Mouse (Mus musculus) central nervous system, embryonic 18 days (tissue): ENCODE data around the gene Gm10668. TPM values are rescaled to one million over a fixed set of nuclear protein-coding genes. Genes with fewer than 3 reads are reported as not detected.

Source experiments
- polyA plus RNA-seq: library from polyadenylated mRNA; depleted of rRNA; stranded (reverse); fragments of >200 nt; gene quantifications from 2 replicates; pipeline ENCODE4 v1.2.3, GENCODE M21; 2012; rRNA removed

Gene Gm10668
- not detected in 2 replicates for polyA plus RNA-seq

DNA sequence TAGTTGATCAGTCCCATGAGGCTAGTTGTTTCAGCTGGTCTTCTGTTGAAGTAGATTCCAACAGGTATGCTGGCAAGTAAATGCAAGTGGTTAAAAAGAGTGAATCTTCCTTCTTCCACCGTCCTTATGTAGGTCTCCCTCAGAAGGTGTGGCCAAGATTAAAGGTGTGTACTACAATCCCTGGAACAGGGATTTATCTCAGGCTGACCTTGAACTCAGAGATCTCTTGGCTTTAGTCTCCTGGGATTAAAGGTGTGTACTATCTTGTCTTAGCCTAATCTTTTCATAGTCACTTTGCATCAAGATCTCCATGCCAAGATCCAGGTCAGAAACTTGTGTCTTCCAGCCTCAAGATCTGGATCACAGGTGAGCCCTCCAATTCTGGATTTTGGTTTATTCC is at the start of gene Gm10668:
Gene Gm10668, minus strand, starts transcription at position 101 of the 400 bp plus-strand sequence.

DNA sequence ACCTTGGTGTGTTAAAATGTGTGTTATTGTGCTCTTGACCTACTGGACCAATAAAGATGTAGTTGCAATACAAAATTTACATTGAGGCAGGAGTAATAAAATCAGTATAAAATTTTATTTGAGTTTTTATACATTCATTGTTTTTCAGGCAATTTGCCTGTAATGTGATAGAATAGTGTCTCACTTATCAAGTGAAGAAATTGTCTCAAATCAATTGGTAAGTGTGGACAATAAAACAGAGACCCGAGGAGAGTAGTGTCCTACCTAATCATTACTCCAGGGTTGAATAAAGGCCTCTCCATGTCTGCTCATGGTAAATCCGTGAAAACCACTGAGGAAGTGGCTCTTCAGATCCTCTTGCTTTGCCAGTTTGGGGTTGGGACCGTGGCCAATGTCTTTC is 40.5 kb upstream of the Gm10668 start, which contains the start of gene Vmn1r112:
Gene Vmn1r112, plus strand, starts transcription at position 301 of the 400 bp plus-strand sequence.

DNA sequence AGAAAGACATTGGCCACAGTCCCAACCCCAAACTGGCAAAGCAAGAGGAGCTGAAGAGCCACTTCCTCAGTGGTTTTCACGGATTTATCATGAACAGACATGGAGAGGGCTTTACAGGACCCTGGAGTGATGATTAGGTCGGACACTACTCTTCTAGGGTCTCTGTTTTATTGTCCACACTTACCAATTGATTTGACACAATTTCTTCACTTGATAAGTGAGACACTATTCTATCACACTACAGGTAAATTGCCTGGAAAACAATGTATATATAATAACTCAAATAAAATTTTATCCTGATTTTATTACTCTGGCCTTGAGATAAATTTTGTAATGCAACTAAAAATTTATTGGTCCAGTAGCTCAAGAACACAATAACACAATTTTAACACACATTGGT is 27.3 kb downstream of the Gm10668 start, which contains the start of gene Vmn1r111:
Gene Vmn1r111, minus strand, starts transcription at position 101 of the 400 bp plus-strand sequence.

Other genes with a start within 250 kb of the Gm10668 start
- gene Vmn1r103, start 220.1 kb downstream of the Gm10668 start, polyA plus RNA-seq: not detected in 2 replicates
- not detected in 2 replicates for gene Vmn1r104, start 196.8 kb downstream of the Gm10668 start, polyA plus RNA-seq
- gene Gm5726, start 184.9 kb downstream of the Gm10668 start, polyA plus RNA-seq: not detected in 2 replicates
- gene Gm4141, start 154.4 kb downstream of the Gm10668 start, polyA plus RNA-seq: not detected in 2 replicates
- gene Gm4513, start 131.6 kb downstream of the Gm10668 start, polyA plus RNA-seq: not detected in 2 replicates
- gene Vmn1r107, start 61.7 kb downstream of the Gm10668 start, polyA plus RNA-seq: not detected in 2 replicates
- gene Vmn1r111, start 27.4 kb downstream of the Gm10668 start, polyA plus RNA-seq: not detected in 2 replicates
- gene Vmn1r112, start 40.6 kb upstream of the Gm10668 start, polyA plus RNA-seq: not detected in 2 replicates
- not detected in 2 replicates for gene Vmn1r113, start 56.7 kb upstream of the Gm10668 start, polyA plus RNA-seq
- not detected in 2 replicates for gene Vmn1r114, start 81.6 kb upstream of the Gm10668 start, polyA plus RNA-seq
- not detected in 2 replicates for gene Vmn1r115, start 114.4 kb upstream of the Gm10668 start, polyA plus RNA-seq
- not detected in 2 replicates for gene Vmn1r116, start 141.6 kb upstream of the Gm10668 start, polyA plus RNA-seq
- not detected in 2 replicates for gene Vmn1r117, start 153.5 kb upstream of the Gm10668 start, polyA plus RNA-seq
- not detected in 2 replicates for gene Vmn1r118, start 181.7 kb upstream of the Gm10668 start, polyA plus RNA-seq